Mouse (Mus musculus): ENCODE measurements at regions not wholly inside any gene's neighbourhood (a gene's known extent, or its start where the extent isn't known, plus 50 kb on each side); places are given as distances from the start of the nearest gene placed in this dataset.

DNA sequence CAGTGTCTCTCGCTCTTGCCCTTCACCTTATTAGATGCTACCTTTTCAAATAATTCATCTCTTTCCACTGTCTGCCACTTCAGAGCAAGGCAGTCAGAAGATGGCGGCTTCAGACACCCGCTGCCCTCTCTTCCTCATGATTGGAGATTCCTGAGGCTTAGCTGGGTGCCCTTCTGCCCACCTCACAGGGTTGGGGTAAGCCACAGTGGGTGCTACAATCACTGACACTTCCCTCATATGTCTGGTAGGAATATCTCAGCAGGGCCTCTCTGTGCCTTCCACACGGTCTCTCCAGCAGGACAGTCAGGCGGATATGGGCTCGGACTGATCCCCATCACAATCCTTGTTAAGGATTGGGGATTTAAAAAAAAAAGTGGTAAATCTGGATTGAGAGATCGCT is 53.2 kb upstream of the Rpl36-ps4 start:
- no peak for DNase-seq

DNA sequence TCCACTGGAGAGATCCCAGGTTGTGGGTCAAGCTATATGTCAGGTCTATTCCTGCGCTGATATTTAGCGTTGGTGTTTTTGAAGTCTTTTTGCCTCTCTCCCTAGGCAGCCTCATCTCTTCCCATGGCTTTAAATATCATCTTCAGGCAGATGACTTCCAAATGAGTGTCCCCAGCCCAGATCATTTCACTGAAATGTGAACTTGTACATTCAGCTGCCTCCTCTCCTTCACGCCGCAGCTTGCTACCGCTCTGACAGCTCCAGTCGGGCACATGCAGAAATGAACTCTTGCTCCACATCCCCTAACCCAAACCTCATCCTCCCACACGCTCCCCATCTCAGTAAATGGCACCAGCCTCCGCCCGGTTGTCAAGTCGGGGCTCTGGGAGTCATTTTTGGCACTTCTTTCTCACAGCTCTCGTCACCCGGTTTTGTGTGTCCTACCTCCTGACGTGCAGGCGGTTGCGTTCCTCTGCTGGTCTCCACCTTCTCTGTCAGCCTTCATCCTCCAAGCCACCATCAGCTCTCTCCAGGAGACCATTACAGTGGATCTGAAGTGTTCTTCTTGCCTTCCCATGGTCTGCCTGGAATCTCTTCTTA is 54.0 kb upstream of the Rpl36-ps4 start:
- no peak for DNase-seq

DNA sequence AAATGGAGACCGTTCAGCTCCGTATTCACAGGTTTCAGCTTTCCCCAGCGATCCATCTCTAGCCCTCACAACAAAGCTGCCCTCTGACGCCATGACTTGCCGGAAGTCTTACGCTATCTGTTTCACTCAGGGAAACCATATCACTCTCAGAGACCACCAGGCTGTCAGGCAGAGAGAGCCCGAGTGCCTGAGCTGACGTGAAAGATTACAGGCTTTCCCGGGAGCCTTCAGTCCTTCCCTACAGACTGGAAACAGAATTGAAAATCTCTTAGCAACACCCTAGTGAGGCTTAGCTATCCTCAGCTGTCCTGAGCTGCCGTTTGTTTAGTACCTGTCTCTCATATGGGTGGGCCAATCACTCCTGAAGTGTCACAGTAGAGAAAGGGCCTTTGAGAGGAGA is 54.6 kb upstream of the Rpl36-ps4 start:
- DNase-seq = no peak

DNA sequence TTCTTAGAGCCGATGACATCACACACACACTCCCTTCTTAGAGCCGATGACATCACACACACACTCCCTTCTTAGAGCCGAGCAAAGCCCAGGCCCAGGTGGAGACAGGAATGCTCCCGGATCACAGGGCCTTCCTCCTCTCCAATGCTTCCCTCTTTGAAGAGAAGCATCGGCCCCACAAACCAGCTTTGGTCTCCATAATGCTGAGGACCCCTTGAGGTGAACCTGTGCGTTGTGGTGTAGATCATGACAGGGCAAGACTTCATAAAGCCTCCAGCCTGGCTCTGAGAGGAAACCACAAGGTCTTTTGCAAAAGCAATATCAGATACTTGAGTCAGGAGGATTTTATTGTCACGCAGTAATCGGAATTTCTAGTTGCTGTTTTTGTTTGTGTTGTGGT is 55.3 kb upstream of the Rpl36-ps4 start:
- no peak for DNase-seq

DNA sequence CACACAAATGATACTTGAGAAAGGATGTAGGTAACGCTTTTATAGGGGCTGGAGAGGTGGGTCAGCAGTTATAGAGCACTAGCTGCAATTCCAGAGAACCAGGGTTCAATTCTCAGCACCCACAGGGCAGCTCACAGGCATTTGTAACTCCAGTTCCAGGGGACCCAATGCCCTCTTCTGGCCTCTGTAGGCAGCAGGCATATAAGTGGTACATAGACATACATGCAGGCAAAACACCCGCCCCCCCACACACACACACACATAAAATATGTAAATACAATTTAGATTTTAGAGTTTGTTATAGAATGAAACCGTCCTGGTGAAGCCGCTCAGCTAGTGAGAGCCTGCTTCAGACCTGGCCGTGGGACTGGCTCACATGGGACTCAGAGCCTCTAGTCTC is 55.9 kb upstream of the Rpl36-ps4 start:
- no peak for DNase-seq

DNA sequence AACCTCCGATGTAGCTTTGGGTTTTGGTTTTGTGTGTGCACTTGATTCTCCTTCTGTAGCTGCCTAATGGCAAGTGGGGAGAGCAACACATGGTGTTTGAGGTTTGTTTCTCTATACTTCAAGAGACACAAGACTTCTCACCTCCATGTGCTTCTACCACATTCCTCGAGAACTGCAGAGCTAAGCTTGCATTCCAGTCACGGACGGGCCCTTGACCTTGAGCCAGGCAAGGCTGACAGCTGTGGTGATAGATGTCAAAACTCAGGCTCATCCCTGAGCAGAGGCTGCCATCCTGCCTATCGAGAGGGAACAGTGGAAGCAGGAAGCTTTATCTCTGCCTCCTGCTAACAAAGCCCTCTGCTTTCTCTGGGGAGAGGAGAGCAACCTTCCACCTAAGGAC is 59.2 kb upstream of the Rpl36-ps4 start:
- DNase-seq = peak in 1 of 2 experiments; percentile 2

DNA sequence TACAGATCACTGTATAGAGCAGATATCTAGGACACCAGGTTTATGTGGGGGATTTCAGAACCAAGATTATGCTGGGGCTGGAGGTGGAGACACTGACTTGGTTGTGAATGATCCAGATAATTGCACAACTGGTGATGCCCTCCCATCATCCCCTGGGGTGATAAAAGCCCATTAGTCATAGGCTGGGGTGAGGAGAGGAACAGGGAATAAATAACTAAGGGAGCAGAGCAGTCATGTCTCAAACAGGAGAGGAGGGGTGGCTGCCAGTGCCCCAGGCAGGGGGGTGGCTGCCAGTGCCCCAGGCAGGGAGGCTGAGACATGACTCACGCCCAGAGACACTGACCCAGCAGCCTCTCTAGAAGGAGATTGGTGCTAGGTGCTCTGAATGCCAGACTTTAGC is 53.7 kb upstream of the Kcnk12 start:
- DNase-seq = peak in 1 of 2 experiments; percentile 24

DNA sequence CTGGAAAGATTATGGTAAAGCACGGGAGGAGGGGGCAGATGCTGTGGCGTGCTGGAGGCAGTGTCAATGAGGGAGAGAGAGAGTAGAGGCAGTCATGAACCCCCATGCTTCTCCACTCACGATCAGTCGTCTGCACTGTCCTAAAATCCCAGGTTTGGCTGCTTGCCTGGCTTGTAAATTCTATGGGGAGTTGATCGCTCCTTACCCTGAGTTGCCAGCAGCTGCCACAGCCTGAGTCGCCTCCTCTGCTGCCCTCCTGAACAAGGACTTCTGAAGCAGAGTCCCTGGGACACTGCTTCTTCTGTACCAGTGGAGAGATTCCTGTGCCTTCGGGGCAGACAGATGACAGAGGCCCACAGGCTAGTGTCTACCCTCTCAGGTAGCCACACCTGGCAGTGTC is 52.1 kb upstream of the Kcnk12 start:
- peak in 1 of 2 experiments; percentile 27 for DNase-seq

DNA sequence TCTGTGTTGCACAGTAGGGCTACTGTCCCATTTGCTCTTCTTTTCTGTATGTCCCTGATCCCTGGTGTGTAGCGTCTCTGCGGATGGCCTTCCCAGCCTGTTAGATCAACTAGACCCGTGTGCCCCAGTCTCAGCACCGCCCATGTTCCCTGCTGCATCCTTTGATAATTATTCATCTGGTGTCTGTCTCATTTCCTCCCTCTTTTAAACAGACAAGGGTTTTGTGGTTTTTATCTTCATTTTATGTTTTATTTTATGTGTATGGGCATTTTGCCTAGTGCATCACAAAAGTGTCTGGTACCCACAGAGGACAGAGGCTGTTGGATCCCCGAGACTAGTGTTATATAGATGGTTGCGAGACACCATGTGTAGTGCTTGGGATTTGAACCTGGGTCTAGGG is 51.6 kb upstream of the Kcnk12 start:
- no peak for DNase-seq

DNA sequence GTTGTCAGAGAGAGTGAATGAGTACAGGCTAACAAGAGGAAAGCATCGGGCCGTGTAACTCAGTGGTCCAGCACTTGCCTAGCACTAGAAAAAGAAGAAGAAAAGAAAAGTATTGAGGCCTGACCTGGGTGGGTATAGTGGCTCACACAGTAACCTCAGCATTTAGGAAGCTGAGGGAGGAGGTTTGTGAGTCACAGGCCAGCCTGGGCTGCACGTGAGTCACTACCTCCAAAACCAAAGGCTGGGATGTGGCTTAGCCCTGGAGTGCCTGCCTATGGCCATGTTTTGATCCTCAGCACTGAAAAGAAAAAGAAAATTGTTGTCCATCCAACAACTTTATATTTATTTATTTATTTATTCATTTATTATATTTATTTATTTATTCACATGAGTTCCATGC is 51.2 kb upstream of the Kcnk12 start:
- no peak for DNase-seq

Data from cerebellum, postnatal 25 days (tissue).